Mouse (Mus musculus) MEL (cell line): ENCODE data around the gene Pnma3. TPM values are rescaled to one million over a fixed set of nuclear protein-coding genes. Genes with fewer than 3 reads are reported as not detected.
"Not testable (repeated sequence)": the region's sequence is repeated elsewhere in the genome, so short reads cannot be mapped to it uniquely, and the experiment has no call there.

ENCODE experiments used
- DNase-seq: peaks from one replicate; pipeline ENCODE4 v3.0.0; 2011; ENCODE audit warnings: low read depth, low spot score
- H3K27ac ChIP-seq: 2 replicates; pipeline ENCODE4 v1.5.1; 2012; ENCODE audit warnings: low read depth, mild to moderate bottlenecking, control low read depth, low read length, moderate library complexity; ENCODE audit not compliant: control insufficient read depth
- H3K27me3 ChIP-seq, 2 experiments: fragments of 150-350 bp in 1 of 2; sonication (generic) in 1 of 2; 2 replicates each; pipeline ENCODE4 v1.6.1; 2012; ENCODE audit warnings: low read length in 2 of 2, mild to moderate bottlenecking in 2 of 2, improper control_type of control experiment in 1 of 2, moderate library complexity in 1 of 2; ENCODE audit not compliant: insufficient read depth in 2 of 2, control insufficient read depth in 1 of 2
- H3K36me3 ChIP-seq, 2 experiments: 2 replicates each; pipeline ENCODE4 v1.6.1; 2012 to 2014; ENCODE audit warnings: low read length in 2 of 2, improper control_type of control experiment in 1 of 2, inconsistent platforms in 1 of 2, mild to moderate bottlenecking in 1 of 2; ENCODE audit not compliant: insufficient read depth in 2 of 2, control insufficient read depth in 1 of 2
- H3K4me1 ChIP-seq, 2 experiments: fragments of 150-350 bp in 1 of 2; sonication (generic) in 1 of 2; 2 replicates each; pipeline ENCODE4 v1.6.1; 2012; ENCODE audit warnings: low read length in 2 of 2, improper control_type of control experiment in 1 of 2, mild to moderate bottlenecking in 1 of 2; ENCODE audit not compliant: insufficient read depth in 2 of 2, control insufficient read depth in 1 of 2
- H3K4me3 ChIP-seq, 2 experiments: fragments of 150-350 bp in 1 of 2; sonication (generic) in 1 of 2; 2 replicates each; pipeline ENCODE4 v1.5.1; 2012; ENCODE audit warnings: low read depth in 2 of 2, low read length in 2 of 2, mild to moderate bottlenecking in 2 of 2, moderate library complexity in 2 of 2, control low read depth in 1 of 2, improper control_type of control experiment in 1 of 2; ENCODE audit not compliant: control insufficient read depth in 1 of 2, insufficient read depth in 1 of 2
- H3K79me2 ChIP-seq: 2 replicates; pipeline ENCODE4 v1.6.1; 2012; ENCODE audit warnings: mild to moderate bottlenecking, low read length, moderate library complexity; ENCODE audit not compliant: control insufficient read depth, poor library complexity, insufficient read depth
- H3K9ac ChIP-seq: 2 replicates; pipeline ENCODE4 v1.6.1; 2012; ENCODE audit warnings: low read depth, mild to moderate bottlenecking, control low read depth, low read length, moderate library complexity; ENCODE audit not compliant: control insufficient read depth, poor library complexity, severe bottlenecking
- H3K9me3 ChIP-seq: fragments of 150-350 bp; sonication (generic); replicated peaks from 2 replicates; pipeline ENCODE4 v1.6.1; 2012; ENCODE audit warnings: mild to moderate bottlenecking, low read length, improper control_type of control experiment, moderate library complexity; ENCODE audit not compliant: insufficient read depth
- ELF1 ChIP-seq: IDR thresholded peaks from 2 replicates; pipeline ENCODE4 v1.6.1; 2014; ENCODE audit warnings: low read depth, mild to moderate bottlenecking, inconsistent platforms, low read length, improper control_type of control experiment, moderate library complexity
- EP300 ChIP-seq, 2 experiments: IDR thresholded peaks; 2 replicates each; pipeline ENCODE4 v1.6.1; 2011; ENCODE audit warnings: improper control_type of control experiment in 2 of 2, low read length in 2 of 2, low read depth in 1 of 2, mild to moderate bottlenecking in 1 of 2
- ETS1 ChIP-seq: IDR thresholded peaks from 2 replicates; pipeline ENCODE4 v1.6.1; 2012; ENCODE audit warnings: low read depth, mild to moderate bottlenecking, inconsistent platforms, low read length, improper control_type of control experiment, moderate library complexity
- GATA1 ChIP-seq: IDR thresholded peaks from 2 replicates; pipeline ENCODE4 v1.6.1; 2011; ENCODE audit warnings: low read depth, low read length, improper control_type of control experiment
- HCFC1 ChIP-seq: IDR thresholded peaks from 2 replicates; pipeline ENCODE4 v1.6.1; 2012; ENCODE audit warnings: low read depth, mild to moderate bottlenecking, inconsistent platforms, low read length, improper control_type of control experiment, moderate library complexity
- MEF2A ChIP-seq: IDR thresholded peaks from 2 replicates; pipeline ENCODE4 v1.6.1; 2014; ENCODE audit warnings: low read depth, mild to moderate bottlenecking, inconsistent platforms, low read length, improper control_type of control experiment; ENCODE audit not compliant: poor library complexity, insufficient replicate concordance, severe bottlenecking; ENCODE audit errors: extremely low read depth
- MYB ChIP-seq: IDR thresholded peaks from 2 replicates; pipeline ENCODE4 v1.6.1; 2011; ENCODE audit warnings: mild to moderate bottlenecking, low read depth, low read length, improper control_type of control experiment
- NRF1 ChIP-seq: IDR thresholded peaks from 2 replicates; pipeline ENCODE4 v1.6.1; 2014; ENCODE audit warnings: low read depth, mild to moderate bottlenecking, inconsistent platforms, low read length, improper control_type of control experiment, moderate library complexity; ENCODE audit not compliant: poor library complexity, insufficient read depth, severe bottlenecking
- POLR2AphosphoS5 ChIP-seq: IDR thresholded peaks from 2 replicates; pipeline ENCODE4 v1.6.1; 2012; ENCODE audit warnings: low read depth, borderline replicate concordance, mild to moderate bottlenecking, inconsistent platforms, low read length, moderate library complexity, mixed read lengths
- RCOR1 ChIP-seq: IDR thresholded peaks from 2 replicates; pipeline ENCODE4 v1.6.1; 2012; ENCODE audit warnings: low read depth, mild to moderate bottlenecking, inconsistent platforms, low read length, improper control_type of control experiment
- SMC3 ChIP-seq: IDR thresholded peaks from 2 replicates; pipeline ENCODE4 v1.6.1; 2011; ENCODE audit warnings: low read depth, low read length, improper control_type of control experiment
- TAL1 ChIP-seq: IDR thresholded peaks from 2 replicates; pipeline ENCODE4 v1.6.1; 2012; ENCODE audit warnings: mild to moderate bottlenecking, inconsistent platforms, low read length, moderate library complexity, mixed read lengths
- TBP ChIP-seq: IDR thresholded peaks from 2 replicates; pipeline ENCODE4 v1.8.0; 2011; ENCODE audit warnings: low read depth, low read length, improper control_type of control experiment
- TCF12 ChIP-seq: IDR thresholded peaks from 2 replicates; pipeline ENCODE4 v1.6.1; 2014; ENCODE audit warnings: low read depth, mild to moderate bottlenecking, inconsistent platforms, low read length, improper control_type of control experiment, moderate library complexity
- USF1 ChIP-seq: IDR thresholded peaks from 2 replicates; pipeline ENCODE4 v1.6.1; 2014; ENCODE audit warnings: low read depth, mild to moderate bottlenecking, inconsistent platforms, low read length, improper control_type of control experiment, moderate library complexity
- ZNF384 ChIP-seq: IDR thresholded peaks from 2 replicates; pipeline ENCODE4 v1.6.1; 2012; ENCODE audit warnings: low read depth, mild to moderate bottlenecking, inconsistent platforms, low read length, improper control_type of control experiment
- polyA plus RNA-seq, 2 experiments: library from polyadenylated mRNA; stranded (reverse) in 1 of 2; unstranded in 1 of 2; fragments of >175 nt in 1 of 2; fragments of >200 nt in 1 of 2; gene quantifications; 2 replicates each; pipeline versions ENCODE4 v1.2.1 to v1.2.4; 2012; ENCODE audit warnings: low replicate concordance in 2 of 2, low read depth in 1 of 2; ENCODE audit not compliant: insufficient read length in 2 of 2, insufficient read depth in 1 of 2, missing spikeins in 1 of 2
- total RNA-seq: library from RNA; depleted of rRNA; stranded (reverse); fragments of 300-350 nt; gene quantifications from 2 replicates; pipeline ENCODE4 v1.2.3, GENCODE M21; 2012

The Pnma3 gene
- total and polyA plus RNA-seq, 3 experiments: not detected

DNA sequence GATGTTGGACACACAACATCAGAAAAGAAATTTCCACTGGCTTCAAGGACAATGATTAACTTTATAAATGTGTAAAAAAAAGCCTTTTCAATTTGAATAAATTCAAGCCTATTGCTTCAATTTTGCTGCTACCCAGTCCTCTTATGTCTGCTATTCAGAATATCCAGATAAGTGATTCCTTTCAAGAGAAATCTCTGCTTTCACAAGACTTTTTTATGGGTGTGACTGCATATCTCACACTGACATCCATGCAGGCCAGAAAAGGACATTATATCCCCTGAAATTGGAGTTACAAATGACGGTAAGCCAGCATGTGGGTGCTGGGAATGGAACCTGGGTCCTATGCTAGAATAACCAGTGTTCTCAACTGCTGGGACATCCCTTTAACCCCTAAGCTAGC is 3.1 kb upstream of the Pnma3 start:
- Histone ChIP-seq H3K27me3 (no peaks in the 10 kb centered on the region), H3K9ac (no peak overlapping the region), H3K79me2 (no peaks in the 10 kb centered on the region), H3K9me3 (no peaks in the 10 kb centered on the region), H3K4me3 (no peak overlapping the region), H3K4me1 (peaks cover 0 to 6% of the 10 kb centered on the region in 2 experiments; a peak in 3 of 4 replicates), H3K36me3 (peaks cover 0 to 8% of the 10 kb centered on the region in 2 experiments; a peak in 2 of 4 replicates), H3K27ac (no peak overlapping the region)
- DNase-seq: peak; percentile 12
- TF ChIP-seq EP300 (IDR thresholded peaks at IDR 0.05; ENCODE audit: low read depth in 1 of 2, low read length in 2 of 2) (peak; percentile 23 to 38; a peak in 1 of 4 replicates), TCF12 (peak; percentile 33; the same call in 1 of the 2 replicates), TAL1 (0 out of 2 replicates have a peak, but pooled peaks have one; percentile 2), ZNF384 (0 out of 2 replicates have a peak, but pooled peaks have one; percentile 7), RCOR1 (peak; percentile 61; the same call in 1 of the 2 replicates), ELF1 (no peak)

DNA sequence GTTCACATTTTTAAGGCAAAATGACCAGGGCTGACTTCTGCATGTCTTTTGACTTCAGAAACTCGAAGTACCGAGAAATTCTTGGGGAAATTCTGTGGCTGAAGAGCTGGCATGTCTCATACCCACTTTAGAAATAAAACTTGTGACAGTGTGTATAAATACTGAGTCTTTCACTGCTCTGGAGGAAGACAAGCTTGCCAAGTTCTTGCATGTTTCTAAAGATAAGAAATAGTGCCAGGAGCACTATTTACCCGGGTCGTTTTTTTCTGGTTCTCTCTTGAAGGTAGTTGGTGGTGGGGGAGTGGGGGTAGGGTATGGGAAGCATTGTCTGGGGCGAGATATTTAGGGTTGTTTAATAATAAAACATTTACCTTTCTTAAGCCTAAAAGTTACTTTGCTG is 2.3 kb upstream of the Pnma3 start:
- no peaks in the 10 kb centered on the region for H3K27me3 ChIP-seq
- H3K4me3 ChIP-seq: peak overlapping the region in 1 of 2 experiments; percentile 26; a peak in 1 of 4 replicates
- peaks cover 0 to 8% of the 10 kb centered on the region in 2 experiments; a peak in 2 of 4 replicates for H3K36me3 ChIP-seq
- no peaks in the 10 kb centered on the region for H3K79me2 ChIP-seq
- H3K27ac ChIP-seq: no peak overlapping the region
- no peak overlapping the region; the same call in 1 of the 2 replicates for H3K9ac ChIP-seq
- H3K4me1 ChIP-seq: peaks cover 0 to 6% of the 10 kb centered on the region in 2 experiments; a peak in 3 of 4 replicates
- no peaks in the 10 kb centered on the region for H3K9me3 ChIP-seq
- peak; percentile 51 for DNase-seq
- TF ChIP-seq GATA1: peak; percentile 38; the same call in 1 of the 2 replicates
- peak; percentile 63; the same call in 1 of the 2 replicates for TF ChIP-seq ETS1
- peak; percentile 34 to 58; a peak in 3 of 4 replicates for TF ChIP-seq EP300 (IDR thresholded peaks at IDR 0.05; ENCODE audit: low read depth in 1 of 2, low read length in 2 of 2)
- TF ChIP-seq SMC3: no peak
- TF ChIP-seq TCF12: peak; percentile 59

DNA sequence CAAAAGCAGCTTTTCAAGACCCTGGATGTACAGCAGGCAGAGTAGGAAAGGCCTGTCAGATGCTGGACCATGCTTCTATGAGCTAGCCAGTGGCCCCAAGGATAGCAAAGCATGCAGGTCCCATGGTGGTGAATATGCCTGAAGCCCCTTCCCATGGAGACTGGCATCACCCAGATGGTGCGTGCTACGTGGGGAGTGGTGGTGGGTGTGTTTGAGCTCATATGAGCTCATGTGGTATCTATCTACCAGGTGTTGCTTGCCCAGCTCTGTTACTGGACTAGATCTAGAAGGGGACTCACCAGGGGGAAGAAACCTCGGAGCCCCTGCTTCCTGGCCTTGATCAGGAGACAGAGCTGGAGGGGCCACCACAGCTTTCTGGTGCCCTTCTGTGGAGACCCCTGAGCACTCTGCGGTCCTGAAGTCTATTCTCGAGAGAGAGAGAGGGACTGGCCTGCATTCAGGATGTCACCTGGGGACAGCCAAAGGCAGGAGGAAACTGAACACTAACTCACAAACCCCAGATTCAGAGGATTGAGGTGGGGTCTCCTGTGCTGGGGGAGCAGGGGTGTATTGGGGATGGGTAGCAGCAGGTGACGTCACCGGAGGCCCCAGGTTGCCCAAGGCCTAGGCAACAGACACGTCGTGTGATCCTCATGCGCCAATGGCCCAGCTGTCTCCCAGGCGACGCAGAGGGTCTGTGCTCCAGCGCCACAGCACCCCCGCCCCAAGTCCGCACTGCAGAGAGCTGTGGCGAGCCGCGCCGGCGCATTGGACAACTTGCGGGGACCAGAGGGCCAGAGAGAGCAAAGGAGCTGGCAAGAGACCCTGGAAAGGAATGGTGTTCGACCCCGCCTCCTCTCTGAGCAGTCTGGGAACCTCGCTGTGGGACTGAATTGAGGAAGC is 824 bp upstream of the Pnma3 start:
- Histone ChIP-seq H3K27ac (no peak overlapping the region), H3K9me3 (no peaks in the 10 kb centered on the region), H3K4me1 (peaks cover 0 to 6% of the 10 kb centered on the region in 2 experiments; a peak in 3 of 4 replicates), H3K36me3 (peaks cover 0 to 8% of the 10 kb centered on the region in 2 experiments; a peak in 2 of 4 replicates), H3K79me2 (no peaks in the 10 kb centered on the region), H3K27me3 (no peaks in the 10 kb centered on the region), H3K4me3 (no peak overlapping the region), H3K9ac (no peak overlapping the region)
- no peak for TF ChIP-seq MEF2A
- no peak for TF ChIP-seq MYB
- no peak for TF ChIP-seq HCFC1
- no peak for TF ChIP-seq TCF12
- TF ChIP-seq GATA1: no peak
- no peak for TF ChIP-seq ELF1
- no peak for TF ChIP-seq POLR2AphosphoS5
- no peak for TF ChIP-seq TBP
- no peak for TF ChIP-seq USF1
- TF ChIP-seq NRF1: no peak
- no peak for DNase-seq

DNA sequence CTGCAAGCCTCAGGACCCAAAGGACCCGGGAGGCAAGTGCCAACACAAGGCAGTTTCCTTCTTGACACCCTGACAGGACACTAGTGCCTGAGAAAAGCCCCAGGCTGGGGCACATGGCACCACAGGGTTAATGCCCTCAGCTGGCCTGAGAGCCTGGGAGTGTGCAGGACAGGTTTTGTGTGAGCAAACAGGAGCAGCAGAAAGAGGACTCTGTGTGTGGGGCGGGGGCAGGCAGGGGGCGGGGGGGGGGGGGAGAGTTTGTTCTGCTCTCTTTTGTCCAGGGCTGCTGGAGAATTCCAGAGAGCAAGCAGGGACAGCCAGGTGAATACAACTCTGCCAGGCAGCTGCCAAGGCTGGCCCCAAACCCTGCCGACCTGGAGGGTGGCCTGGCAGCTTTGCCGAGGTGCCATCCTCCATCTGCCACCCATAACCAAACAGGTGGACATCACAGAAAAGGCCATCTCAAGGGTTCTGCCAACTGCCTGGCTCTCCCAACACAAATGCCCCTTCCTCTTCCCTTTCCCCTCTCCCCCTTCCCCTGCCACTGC is 2.3 kb downstream of the Pnma3 start:
- not testable (repeated sequence) for H3K79me2 ChIP-seq, DNase-seq, H3K4me3 ChIP-seq, H3K9me3 ChIP-seq, H3K9ac ChIP-seq, H3K27me3 ChIP-seq, H3K27ac ChIP-seq, H3K4me1 ChIP-seq, H3K36me3 ChIP-seq
